19 mouse cellular contexts compared by ENCODE assay signal in genomic region chr16:97956011-97956410, GRCm38 (mm10). TPM values are rescaled to one million over a fixed set of nuclear protein-coding genes. Genes with fewer than 3 reads are reported as not detected.
DNase-seq lines count a peak whose midpoint lies in the region.
"Had no signal": no experiment of that assay in that cellular context is flagged by ENCODE, and none has a peak within 500 bp of the region (broad histone marks: within the 10 kb centered on the region; RNA-seq: fewer than 3 reads in every experiment).

No protein-coding gene starts in this region.

- H3K4me3 ChIP-seq in heart, embryonic 10.5 days: no peak overlapping the region

- no peak overlapping the region for H3K27ac ChIP-seq in heart, embryonic 10.5 days

- WGBS in heart, embryonic 10.5 days: 81% methylated on average over 2 of the region's 2 CpGs

- H3K9me3 ChIP-seq in heart, embryonic 10.5 days: no peaks in the 10 kb centered on the region
- H3K9me3 ChIP-seq: G1E had no signal

- H3K36me3 ChIP-seq in heart, embryonic 10.5 days: peaks cover 32% of the 10 kb centered on the region

- peaks cover 47% of the 10 kb centered on the region for H3K4me1 ChIP-seq in heart, embryonic 10.5 days

- intact Hi-C loops in heart, postnatal 36 days (cut with DNase I): no loop called here
- intact Hi-C loops in heart, postnatal 10 days (cut with DNase I): no loop called here

- H3K27me3 ChIP-seq in heart, embryonic 10.5 days (ENCODE audit: insufficient read depth, poor library complexity, severe bottlenecking): no peaks in the 10 kb centered on the region
- H3K27me3 ChIP-seq: CH12.LX, Patski had no signal

- DNase-seq in heart, adult 11 months: peak; percentile 66
- DNase-seq in heart, postnatal 36 days: no peak
- DNase-seq in heart, embryonic 10.5 days (ENCODE audit: low spot score): peak; percentile 56
- no peak for DNase-seq in heart, postnatal 10 days
- DNase-seq in spleen, postnatal 4 days (ENCODE audit: low spot score in 2 of 2): peak; percentile 6 to 45
- DNase-seq in spleen, postnatal 14 days (ENCODE audit: low spot score in 2 of 2): no peak
- DNase-seq: adrenal gland, adult 2 months; adrenal gland, adult 8-10 months; adrenal gland, postnatal 10 days; adrenal gland, postnatal 14 days; adrenal gland, postnatal 25 days; adrenal gland, postnatal 36 days; B cell, adult 2 months; cerebellum, adult 11 months; cerebellum, adult 11-12 months; cerebellum, adult 18-20 months had no signal

RNA-seq across cellular contexts. Expression of gene C2cd2, which starts 6.4 kb away (rescaled TPM):
- 10 to 100 TPM; 18.3 to 28.8 TPM for total RNA-seq in heart, postnatal 36 days (2021)
- polyA plus RNA-seq in heart, embryonic 10.5 days (2016; fragmentation: Nextera tagmentation; extraction: Ambion mirVana): 16.3 and 18.4 TPM in 2 replicates
- 10 to 100 TPM; 23.4 to 26.6 TPM for total RNA-seq in heart, postnatal 10 days (2021)

RNA-seq across cellular contexts. Expression of gene Zbtb21, which starts 6.4 kb away (rescaled TPM):
- 1 to 10 TPM; 9.3 to 9.5 TPM for total RNA-seq in heart, postnatal 36 days (2021)
- polyA plus RNA-seq in heart, embryonic 10.5 days (2016; fragmentation: Nextera tagmentation; extraction: Ambion mirVana): 10.1 and 10.2 TPM in 2 replicates
- total RNA-seq in heart, postnatal 10 days (2021): 10 to 100 TPM; 12.2 to 12.4 TPM

RNA-seq across cellular contexts. Expression of gene B230307C23Rik, which starts 41.1 kb away (rescaled TPM):
- total RNA-seq in heart, postnatal 36 days (2021): 1 to 10 TPM; 4.1 to 4.3 TPM
- 15.3 and 20.1 TPM in 2 replicates for polyA plus RNA-seq in heart, embryonic 10.5 days (2016; fragmentation: Nextera tagmentation; extraction: Ambion mirVana)
- total RNA-seq in heart, postnatal 10 days (2021): 1 to 10 TPM; 7.9 to 9.0 TPM

Comparison
In these comparisons a context has a peak if more than half of its experiments do, and no peak if none do; other contexts are left out.
1. DNase-seq: peak in heart, adult 11 months (single experiment), heart, embryonic 10.5 days (single experiment) and spleen, postnatal 4 days (2 of 2); none in heart, postnatal 36 days (0 of 2), heart, postnatal 10 days (0 of 2) and spleen, postnatal 14 days (0 of 2).